Mouse (Mus musculus) lung, postnatal 0 days (tissue): ENCODE data around the gene Brf1.

ENCODE experiments used
- CTCF ChIP-seq: IDR thresholded peaks from 2 replicates; pipeline ENCODE4 v1.5.1; 2016; ENCODE audit warnings: antibody characterized with exemption, mild to moderate bottlenecking
- EP300 ChIP-seq: IDR thresholded peaks from 2 replicates; pipeline ENCODE4 v1.6.1; 2016; ENCODE audit warnings: antibody characterized with exemption, mild to moderate bottlenecking, control low read depth

- TF ChIP-seq CTCF: no peak
- TF ChIP-seq EP300: no peak
Measured at GRCm38 (mm10) chr12:113031441-113031840, 30.9 kb upstream of the Brf1 start.
